Mouse (Mus musculus): ENCODE measurements at regions not wholly inside any gene's neighbourhood (a gene's known extent, or its start where the extent isn't known, plus 50 kb on each side); places are given as distances from the start of the nearest gene placed in this dataset.

DNA sequence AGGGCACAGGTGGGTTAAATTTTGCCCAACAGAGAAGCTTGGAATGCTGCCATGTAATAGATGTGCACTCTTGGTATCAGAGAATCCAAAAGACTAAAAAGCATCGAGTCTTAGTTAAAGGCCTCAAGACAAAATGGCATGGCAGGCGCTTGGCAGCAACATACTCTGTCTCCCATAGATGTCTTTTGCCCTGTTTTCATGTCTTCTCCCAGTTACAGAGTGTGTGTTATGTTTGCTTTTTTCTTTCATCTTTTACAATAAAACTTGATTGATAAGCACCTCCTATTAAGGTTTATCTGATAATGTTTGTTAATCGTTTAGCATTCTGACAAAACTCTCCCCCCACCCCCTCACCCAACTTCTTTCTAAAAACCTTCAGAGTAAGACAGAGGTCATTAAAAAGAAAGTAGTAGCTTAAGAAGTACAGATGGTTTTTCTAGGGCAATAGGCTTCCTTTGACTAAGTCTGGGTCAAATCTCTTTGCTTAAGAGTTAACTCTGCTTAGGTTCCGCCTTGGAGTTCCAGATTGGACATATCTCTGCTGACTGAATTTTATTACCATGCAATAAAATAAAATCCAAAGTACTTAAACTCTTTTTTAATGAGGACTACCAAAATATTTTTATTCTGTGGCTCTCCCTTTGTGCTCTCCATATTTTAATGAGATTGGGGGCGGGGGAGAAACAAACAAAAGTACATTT, 252.9 kb upstream of the Zeb2 start:
- 90% methylated on average over 5 of the region's 5 CpGs for WGBS
- H3K4me3 ChIP-seq (ENCODE audit: extremely low read depth, insufficient read depth, insufficient read length), result no peak overlapping the region
- H3K4me1 ChIP-seq (ENCODE audit: control insufficient read depth, insufficient read depth, insufficient read length), result no peaks in the 10 kb centered on the region
- H3K36me3 ChIP-seq (ENCODE audit: control insufficient read depth, insufficient read depth, low read length), result no peaks in the 10 kb centered on the region
- H3K27ac ChIP-seq (ENCODE audit: insufficient read depth, low read length), result no peak overlapping the region
- no peaks in the 10 kb centered on the region; the same call in 1 of the 2 replicates for H3K27me3 ChIP-seq (ENCODE audit: control insufficient read depth, insufficient read depth, low read length)
- DNase-seq (ENCODE audit: low read depth in 1 of 2, low spot score in 2 of 2), result no peak
- TF ChIP-seq POLR2A (IDR thresholded peaks at IDR 0.05; ENCODE audit: low read depth, low read length), result no peak
- no peak for TF ChIP-seq CTCF (IDR thresholded peaks at IDR 0.05; ENCODE audit: extremely low read depth, insufficient read depth, insufficient read length, insufficient replicate concordance)

DNA sequence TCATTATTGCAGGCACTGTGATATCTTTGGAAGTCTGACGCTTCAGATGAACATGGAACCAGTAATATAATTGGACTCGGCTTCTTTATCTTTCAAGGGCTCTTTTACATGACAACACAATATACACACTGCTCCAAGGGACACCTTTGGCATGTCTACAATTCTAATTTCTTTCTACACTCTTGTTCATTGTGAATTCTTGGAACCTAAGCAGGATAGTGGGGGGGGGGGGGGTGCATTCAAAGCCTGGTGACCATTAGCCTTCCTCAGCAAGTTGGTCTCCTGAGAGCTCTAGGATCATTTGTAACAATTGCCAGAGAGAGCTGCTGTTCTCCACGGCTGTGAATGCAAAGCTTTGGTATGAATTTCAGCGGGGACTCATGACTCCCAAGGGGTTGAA, 252.2 kb upstream of the Zeb2 start:
- TF ChIP-seq POLR2A (IDR thresholded peaks at IDR 0.05; ENCODE audit: low read depth, low read length), result no peak
- no peak for TF ChIP-seq CTCF (IDR thresholded peaks at IDR 0.05; ENCODE audit: extremely low read depth, insufficient read depth, insufficient read length, insufficient replicate concordance)
- no peak overlapping the region for H3K27ac ChIP-seq (ENCODE audit: insufficient read depth, low read length)
- WGBS, result 94% methylated on average over 4 of the region's 4 CpGs
- no peaks in the 10 kb centered on the region for H3K4me1 ChIP-seq (ENCODE audit: control insufficient read depth, insufficient read depth, insufficient read length)
- no peaks in the 10 kb centered on the region for H3K27me3 ChIP-seq (ENCODE audit: control insufficient read depth, insufficient read depth, low read length)
- DNase-seq (ENCODE audit: low read depth in 1 of 2, low spot score in 2 of 2), result no peak
- no peaks in the 10 kb centered on the region for H3K36me3 ChIP-seq (ENCODE audit: control insufficient read depth, insufficient read depth, low read length)
- H3K4me3 ChIP-seq (ENCODE audit: extremely low read depth, insufficient read depth, insufficient read length), result no peak overlapping the region

GRCm38 (mm10) chr2:45367436-45368193, 250.4 kb upstream of the Zeb2 start:
- TF ChIP-seq POLR2A (IDR thresholded peaks at IDR 0.05; ENCODE audit: low read depth, low read length) (no peak), CTCF (IDR thresholded peaks at IDR 0.05; ENCODE audit: extremely low read depth, insufficient read depth, insufficient read length, insufficient replicate concordance) (no peak)
- no peak for DNase-seq (ENCODE audit: low read depth in 1 of 2, low spot score in 2 of 2)
- Histone ChIP-seq H3K4me1 (ENCODE audit: control insufficient read depth, insufficient read depth, insufficient read length) (no peaks in the 10 kb centered on the region), H3K27ac (ENCODE audit: insufficient read depth, low read length) (no peak overlapping the region), H3K27me3 (ENCODE audit: control insufficient read depth, insufficient read depth, low read length) (no peaks in the 10 kb centered on the region), H3K4me3 (ENCODE audit: extremely low read depth, insufficient read depth, insufficient read length) (no peak overlapping the region), H3K36me3 (ENCODE audit: control insufficient read depth, insufficient read depth, low read length) (no peaks in the 10 kb centered on the region)
- WGBS, result 89% methylated on average over 10 of the region's 10 CpGs

DNA sequence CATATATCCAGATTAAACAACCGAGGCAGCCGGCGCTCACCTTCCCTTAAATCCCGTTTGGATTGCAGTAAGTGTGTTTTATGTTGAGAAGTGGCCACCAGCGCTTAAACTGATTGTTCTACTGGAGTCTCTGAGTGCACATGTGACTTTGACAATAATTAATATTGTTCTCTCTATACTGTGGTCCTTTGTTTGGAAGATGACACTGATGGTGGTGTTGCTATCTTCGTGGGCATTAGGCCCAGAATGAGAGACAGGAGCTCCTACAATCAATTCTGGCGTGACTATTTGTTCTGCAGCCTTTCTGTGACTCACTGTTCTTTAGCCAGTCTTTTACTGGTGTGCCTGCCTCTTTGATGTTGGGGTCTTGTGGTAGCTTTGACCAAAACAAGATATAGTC, 240.1 kb upstream of the Zeb2 start:
- no peak overlapping the region for H3K27ac ChIP-seq (ENCODE audit: insufficient read depth, low read length)
- WGBS, result 93% methylated on average over 7 of the region's 7 CpGs
- no peak for DNase-seq (ENCODE audit: low read depth in 1 of 2, low spot score in 2 of 2)
- H3K27me3 ChIP-seq (ENCODE audit: control insufficient read depth, insufficient read depth, low read length), result no peaks in the 10 kb centered on the region
- no peak overlapping the region for H3K4me3 ChIP-seq (ENCODE audit: extremely low read depth, insufficient read depth, insufficient read length)
- H3K4me1 ChIP-seq (ENCODE audit: control insufficient read depth, insufficient read depth, insufficient read length), result no peaks in the 10 kb centered on the region
- TF ChIP-seq CTCF (IDR thresholded peaks at IDR 0.05; ENCODE audit: extremely low read depth, insufficient read depth, insufficient read length, insufficient replicate concordance), result no peak
- TF ChIP-seq POLR2A (IDR thresholded peaks at IDR 0.05; ENCODE audit: low read depth, low read length), result no peak
- no peaks in the 10 kb centered on the region for H3K36me3 ChIP-seq (ENCODE audit: control insufficient read depth, insufficient read depth, low read length)

GRCm38 (mm10) chr2:45356558-45357170, 239.5 kb upstream of the Zeb2 start:
- Histone ChIP-seq H3K27ac (ENCODE audit: insufficient read depth, low read length) (no peak overlapping the region), H3K27me3 (ENCODE audit: control insufficient read depth, insufficient read depth, low read length) (no peaks in the 10 kb centered on the region), H3K4me3 (ENCODE audit: extremely low read depth, insufficient read depth, insufficient read length) (no peak overlapping the region), H3K4me1 (ENCODE audit: control insufficient read depth, insufficient read depth, insufficient read length) (no peaks in the 10 kb centered on the region), H3K36me3 (ENCODE audit: control insufficient read depth, insufficient read depth, low read length) (no peaks in the 10 kb centered on the region)
- DNase-seq (ENCODE audit: low read depth in 1 of 2, low spot score in 2 of 2), result no peak
- TF ChIP-seq POLR2A (IDR thresholded peaks at IDR 0.05; ENCODE audit: low read depth, low read length) (no peak), CTCF (IDR thresholded peaks at IDR 0.05; ENCODE audit: extremely low read depth, insufficient read depth, insufficient read length, insufficient replicate concordance) (no peak)
- 98% methylated on average over 8 of the region's 8 CpGs for WGBS

DNA sequence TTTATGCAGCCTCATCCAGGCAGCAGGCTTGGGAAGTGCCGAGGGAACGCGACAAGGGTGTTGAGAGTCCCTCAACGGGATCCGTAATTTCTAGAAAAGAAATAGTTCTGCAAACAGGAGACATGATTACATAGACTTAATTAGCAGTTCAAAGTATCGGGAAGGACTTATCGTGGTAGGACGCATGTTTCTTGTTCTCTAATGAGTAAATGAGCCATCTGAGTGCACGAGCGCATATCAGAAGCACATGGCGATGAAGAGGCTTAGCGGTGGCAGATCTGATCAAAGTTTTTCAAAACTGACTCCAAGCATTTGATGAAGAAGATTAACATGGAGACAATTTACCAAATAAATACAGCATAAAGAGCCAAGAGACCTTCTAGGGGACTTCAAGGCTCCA, 238.8 kb upstream of the Zeb2 start:
- 98% methylated on average over 12 of the region's 12 CpGs for WGBS
- Histone ChIP-seq H3K4me3 (ENCODE audit: extremely low read depth, insufficient read depth, insufficient read length) (no peak overlapping the region), H3K27me3 (ENCODE audit: control insufficient read depth, insufficient read depth, low read length) (no peaks in the 10 kb centered on the region), H3K27ac (ENCODE audit: insufficient read depth, low read length) (no peak overlapping the region), H3K4me1 (ENCODE audit: control insufficient read depth, insufficient read depth, insufficient read length) (no peaks in the 10 kb centered on the region), H3K36me3 (ENCODE audit: control insufficient read depth, insufficient read depth, low read length) (no peaks in the 10 kb centered on the region)
- no peak for DNase-seq (ENCODE audit: low read depth in 1 of 2, low spot score in 2 of 2)
- TF ChIP-seq POLR2A (IDR thresholded peaks at IDR 0.05; ENCODE audit: low read depth, low read length), result no peak
- no peak for TF ChIP-seq CTCF (IDR thresholded peaks at IDR 0.05; ENCODE audit: extremely low read depth, insufficient read depth, insufficient read length, insufficient replicate concordance)
